8 mouse cellular contexts compared by ENCODE assay signal in genomic region chr15:8663348-8664099, GRCm38 (mm10). TPM values are rescaled to one million over a fixed set of nuclear protein-coding genes. Genes with fewer than 3 reads are reported as not detected.
DNase-seq lines count a peak whose midpoint lies in the region; ATAC-seq lines count a peak whose summit lies in the region.

No protein-coding gene starts in this region.

- ATAC-seq in frontal cortex, adult (ENCODE audit: low TSS enrichment): peak; percentile 82
- no peak for ATAC-seq in inflammation-experienced regulatory T-cells, adult 6 months

- peak; percentile 31 for DNase-seq in embryo, embryonic 10.5 days (ENCODE audit: low spot score)
- DNase-seq in embryo, embryonic 9.5 days (ENCODE audit: extremely low spot score): no peak
- peak; percentile 83 for DNase-seq in brain, adult 2 months (ENCODE audit: low read depth, low spot score)
- DNase-seq in heart, postnatal 14 days: peak; percentile 70 to 72
- DNase-seq in left cerebral cortex, postnatal 14 days (ENCODE audit: low spot score in 2 of 2): peak; percentile 69 to 87
- peak; percentile 45 for DNase-seq in ovary, postnatal 14 days (ENCODE audit: low spot score)

- intact Hi-C loops in heart, postnatal 14 days (cut with DNase I): no loop called here
- intact Hi-C loops in left cerebral cortex, postnatal 14 days (cut with DNase I): loop anchor here (5.0 kb wide), 1 partner anchor 44 kb away; no protein-coding TSS in a partner anchor

RNA-seq across cellular contexts. Expression of gene Slc1a3, which starts 47.0 kb away (rescaled TPM):
- total RNA-seq in heart, postnatal 14 days (2021): 1 to 10 TPM; 1.9 to 3.2 TPM
- 100 to 1,000 TPM; 377 to 379 TPM for total RNA-seq in left cerebral cortex, postnatal 14 days (2021)
- under 1 TPM in 2 of 3 experiments, not detected in 1; 0.36 to 0.44 TPM for polyA plus RNA-seq in inflammation-experienced regulatory T-cells, adult 6 months (2017; shearing (Covaris generic))

Comparison
In these comparisons a context has a peak if more than half of its experiments do, and no peak if none do; other contexts are left out.
1. RNA of gene Slc1a3, which starts 47.0 kb away (total RNA-seq): 377 to 379 TPM in left cerebral cortex, postnatal 14 days; 1.9 to 3.2 TPM in heart, postnatal 14 days; every median in the first group is over 10 times any median in the second.